Mouse (Mus musculus) spleen, postnatal 0 days (tissue): ENCODE measurements around the gene Taar9. TPM values are rescaled to one million over a fixed set of nuclear protein-coding genes. Genes with fewer than 3 reads are reported as not detected.

ENCODE experiments used
- polyA plus RNA-seq: library from polyadenylated mRNA; unstranded; fragments of >200 nt; fragmentation: Nextera tagmentation; extraction: Ambion mirVana; gene quantifications from 2 replicates; pipeline ENCODE4 v1.2.1, GENCODE M21; 2015

Gene Taar9
- polyA plus RNA-seq = not detected in 2 replicates

DNA sequence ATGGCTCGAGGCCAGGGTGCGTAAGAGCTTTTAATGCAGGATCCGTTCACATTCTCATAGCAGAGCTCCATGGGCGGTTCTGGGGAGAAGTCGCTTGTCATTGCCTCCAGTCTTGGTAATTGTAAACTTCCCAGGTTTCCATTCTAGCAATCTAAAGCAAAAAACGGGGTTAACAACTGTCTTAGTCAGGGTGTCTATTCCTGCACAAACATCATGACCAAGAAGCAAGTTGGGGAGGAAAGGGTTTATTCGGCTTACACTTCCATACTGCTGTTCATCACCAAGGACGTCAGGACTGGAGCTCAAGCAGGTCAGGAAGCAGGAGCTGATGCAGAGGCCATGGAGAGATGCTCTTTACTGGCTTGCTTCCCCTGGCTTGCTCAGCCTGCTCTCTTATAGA lies at the start of gene Taar9:
TSS of gene Taar9 (minus strand) at position 101 of the 400 bp plus-strand sequence.

DNA sequence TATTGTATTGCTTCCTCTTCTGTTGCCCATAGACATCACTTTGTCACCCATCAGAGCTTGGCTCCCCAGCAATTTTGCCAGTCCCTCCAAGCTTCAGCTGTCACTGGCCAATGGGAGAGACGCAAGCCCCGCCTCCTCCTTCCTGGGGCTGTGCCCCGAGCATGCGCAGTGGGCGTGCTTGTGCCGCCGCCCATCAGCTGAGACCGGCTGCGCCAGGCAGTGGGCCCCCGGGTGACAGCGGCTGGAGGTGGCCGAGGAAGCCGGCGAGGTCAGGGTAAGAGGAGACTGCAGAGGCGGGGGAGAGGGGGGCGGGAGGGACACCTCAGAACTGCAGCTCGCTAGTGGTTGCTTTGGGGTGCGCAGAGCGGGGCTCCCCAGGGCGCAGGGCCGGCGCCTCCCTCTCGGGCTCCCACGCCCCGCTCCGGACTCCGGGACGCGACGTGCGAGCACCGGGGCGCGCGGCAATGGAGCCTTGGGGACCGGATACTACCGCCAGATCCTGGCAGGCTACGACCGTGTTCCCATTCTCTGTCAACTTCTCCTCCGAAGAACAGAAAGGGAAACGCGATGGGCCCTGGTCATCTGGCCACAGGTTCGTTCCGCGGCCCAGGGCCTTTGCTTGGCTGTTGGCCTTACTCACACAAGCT lies 39.9 kb upstream of the Taar9 start, which contains the start of gene Stx7:
TSS of gene Stx7 (plus strand) at position 168 of the 647 bp plus-strand sequence.

DNA sequence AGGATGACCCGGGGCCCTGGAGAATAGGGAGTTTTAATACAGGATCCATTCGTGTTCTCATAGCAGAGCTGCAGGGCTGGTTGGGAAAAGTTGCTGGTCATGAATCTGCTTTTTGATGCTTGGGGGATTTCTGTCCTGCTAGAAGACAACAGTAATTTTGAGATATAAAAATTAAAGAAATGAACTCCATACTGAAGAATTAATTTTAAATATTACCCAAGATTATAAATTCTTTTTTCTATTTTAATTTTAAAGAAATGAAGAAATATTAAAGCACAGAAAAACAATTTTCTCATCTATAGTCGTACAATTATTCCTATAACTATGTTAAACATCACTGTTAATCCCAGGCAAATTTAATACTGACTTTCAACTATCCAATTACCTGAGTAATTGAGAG lies 7.5 kb downstream of the Taar9 start, which contains the start of gene Taar8c:
TSS of gene Taar8c (minus strand) at position 101 of the 400 bp plus-strand sequence.

DNA sequence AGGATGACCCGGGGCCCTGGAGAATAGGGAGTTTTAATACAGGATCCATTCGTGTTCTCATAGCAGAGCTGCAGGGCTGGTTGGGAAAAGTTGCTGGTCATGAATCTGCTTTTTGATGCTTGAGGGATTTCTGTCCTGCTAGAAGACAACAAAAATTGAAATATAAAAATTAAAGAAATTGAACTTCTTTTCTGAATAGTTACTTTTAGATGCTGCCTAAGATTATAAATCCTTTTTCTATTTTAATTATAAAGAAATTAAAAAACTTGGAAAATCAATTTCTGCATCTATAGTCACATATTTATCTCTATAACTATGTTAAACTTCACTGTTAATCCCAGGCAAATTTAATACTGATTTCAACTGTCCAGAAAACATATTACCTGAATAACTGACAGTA lies 17.1 kb downstream of the Taar9 start, which contains the start of gene Taar8b:
TSS of gene Taar8b (minus strand) at position 101 of the 400 bp plus-strand sequence.

DNA sequence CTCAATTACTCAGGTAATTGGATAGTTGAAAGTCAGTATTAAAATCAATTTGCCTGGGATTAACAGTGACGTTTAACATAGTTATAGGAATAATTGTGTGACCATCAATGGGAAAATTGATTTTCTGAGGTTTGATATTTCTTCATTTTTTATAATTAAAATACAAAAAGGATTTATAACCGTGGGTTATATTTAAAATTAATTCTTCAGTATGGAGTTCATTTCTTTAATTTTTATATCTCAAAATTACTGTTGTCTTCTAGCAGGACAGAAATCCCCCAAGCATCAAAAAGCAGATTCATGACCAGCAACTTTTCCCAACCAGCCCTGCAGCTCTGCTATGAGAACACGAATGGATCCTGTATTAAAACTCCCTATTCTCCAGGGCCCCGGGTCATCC lies 33.1 kb downstream of the Taar9 start, which contains the start of gene Taar8a:
TSS of gene Taar8a (plus strand) at position 301 of the 400 bp plus-strand sequence.

Other genes with a start within 250 kb of the Taar9 start
- gene Vnn1, start 214.8 kb downstream of the Taar9 start, polyA plus RNA-seq = 0.97 and 1.1 TPM in 2 replicates
- gene Taar1, start 189.2 kb downstream of the Taar9 start, polyA plus RNA-seq = not detected in 2 replicates
- gene Taar2, start 171.0 kb downstream of the Taar9 start, polyA plus RNA-seq = not detected in 2 replicates
- gene Taar3, start 160.0 kb downstream of the Taar9 start, polyA plus RNA-seq = not detected in 2 replicates
- gene Taar4, start 149.0 kb downstream of the Taar9 start, polyA plus RNA-seq = not detected in 2 replicates
- not detected in 2 replicates for gene Taar5, start 138.8 kb downstream of the Taar9 start, polyA plus RNA-seq
- gene Taar6, start 123.9 kb downstream of the Taar9 start, polyA plus RNA-seq = not detected in 2 replicates
- not detected in 2 replicates for gene Taar7a, start 116.1 kb downstream of the Taar9 start, polyA plus RNA-seq
- gene Taar7b, start 109.6 kb downstream of the Taar9 start, polyA plus RNA-seq = not detected in 2 replicates
- gene Taar7d, start 82.3 kb downstream of the Taar9 start, polyA plus RNA-seq = not detected in 2 replicates
- gene Taar7e, start 71.9 kb downstream of the Taar9 start, polyA plus RNA-seq = not detected in 2 replicates
- gene Taar7f, start 60.0 kb downstream of the Taar9 start, polyA plus RNA-seq = not detected in 2 replicates
- not detected in 2 replicates for gene Taar8a, start 33.0 kb downstream of the Taar9 start, polyA plus RNA-seq
- gene Taar8b, start 17.2 kb downstream of the Taar9 start, polyA plus RNA-seq = not detected in 2 replicates
- not detected in 2 replicates for gene Taar8c, start 7.6 kb downstream of the Taar9 start, polyA plus RNA-seq
- 33.8 and 42.4 TPM in 2 replicates for gene Stx7, start 39.8 kb upstream of the Taar9 start, polyA plus RNA-seq
- gene Moxd1, start 114.0 kb upstream of the Taar9 start, polyA plus RNA-seq = 0.35 and 0.61 TPM in 2 replicates